8 mouse cellular contexts compared by ENCODE assay signal in genomic region chr1:72873078-72873477, GRCm38 (mm10). TPM values are rescaled to one million over a fixed set of nuclear protein-coding genes. Genes with fewer than 3 reads are reported as not detected.
DNase-seq lines count a peak whose midpoint lies in the region; ATAC-seq and TF ChIP-seq lines count a peak whose summit lies in the region.

No protein-coding gene starts in this region.

- no peak for TF ChIP-seq CTCF in layer of hippocampus, adult 2 months (conservative IDR thresholded peaks at IDR 0.05)
- TF ChIP-seq CTCF in intestine, postnatal 0 days (IDR thresholded peaks at IDR 0.05; ENCODE audit: low read depth) = no peak
- no peak for TF ChIP-seq CTCF in small intestine, adult 2 months (IDR thresholded peaks at IDR 0.05; ENCODE audit: extremely low read depth, insufficient read length, insufficient replicate concordance, low read depth, low read length)

- H3K9ac ChIP-seq in embryonic facial prominence, embryonic 15.5 days = peak overlapping the region; percentile 72
- no peak overlapping the region for H3K9ac ChIP-seq in intestine, postnatal 0 days (ENCODE audit: low read depth, low read length)

- ATAC-seq in embryonic facial prominence, embryonic 15.5 days (ENCODE audit: insufficient number of reproducible peaks, low FRiP score, low TSS enrichment, low read depth) = no peak
- no peak for ATAC-seq in intestine, postnatal 0 days

- H3K9me3 ChIP-seq in embryonic facial prominence, embryonic 15.5 days (replicated peaks) = no peaks in the 10 kb centered on the region
- H3K9me3 ChIP-seq in intestine, postnatal 0 days (ENCODE audit: control insufficient read depth) = no peaks in the 10 kb centered on the region

- intact Hi-C loops in gastrocnemius, postnatal 14 days (cut with DNase I; ENCODE audit: low total_unique reads) = no loop called here

- H3K4me3 ChIP-seq in layer of hippocampus, adult 2 months = peak overlapping the region; percentile 68
- H3K4me3 ChIP-seq in embryonic facial prominence, embryonic 15.5 days (replicated peaks) = peak overlapping the region; percentile 69
- peak overlapping the region; percentile 49 for H3K4me3 ChIP-seq in intestine, postnatal 0 days (ENCODE audit: low read depth, low read length)
- peak overlapping the region; percentile 51; the same call in 1 of the 2 replicates for H3K4me3 ChIP-seq in small intestine, adult 2 months (ENCODE audit: low read depth, low read length)

- peak overlapping the region; percentile 95 for H3K27ac ChIP-seq in layer of hippocampus, adult 2 months
- H3K27ac ChIP-seq in embryonic facial prominence, embryonic 15.5 days (replicated peaks) = peak overlapping the region; percentile 93
- H3K27ac ChIP-seq in intestine, postnatal 0 days (ENCODE audit: low read depth, low read length) = no peak overlapping the region
- H3K27ac ChIP-seq in small intestine, adult 2 months (ENCODE audit: insufficient read depth, low read depth, low read length) = no peak overlapping the region

- no peaks in the 10 kb centered on the region for H3K36me3 ChIP-seq in embryonic facial prominence, embryonic 15.5 days
- H3K36me3 ChIP-seq in intestine, postnatal 0 days (ENCODE audit: control insufficient read depth, insufficient read depth) = no peaks in the 10 kb centered on the region
- no peaks in the 10 kb centered on the region for H3K36me3 ChIP-seq in small intestine, adult 2 months (ENCODE audit: control insufficient read depth, insufficient read depth, low read length)

- WGBS in embryonic facial prominence, embryonic 15.5 days = under 1% methylated on average over 16 of the region's 16 CpGs
- WGBS in intestine, postnatal 0 days = 1% methylated on average over 16 of the region's 16 CpGs
- 2% methylated on average over 16 of the region's 16 CpGs for WGBS in small intestine, adult 2 months

- peaks cover 73% of the 10 kb centered on the region for H3K4me1 ChIP-seq in embryonic facial prominence, embryonic 15.5 days
- peaks cover 5% of the 10 kb centered on the region for H3K4me1 ChIP-seq in intestine, postnatal 0 days (replicated peaks; ENCODE audit: control insufficient read depth, insufficient read depth, low read length)
- peaks cover 14% of the 10 kb centered on the region for H3K4me1 ChIP-seq in small intestine, adult 2 months (ENCODE audit: control insufficient read depth, insufficient read depth, insufficient read length, low read length)

- TF ChIP-seq POLR2A in small intestine, adult 2 months (IDR thresholded peaks at IDR 0.05; ENCODE audit: low read depth, low read length) = no peak

- H3K27me3 ChIP-seq in embryonic facial prominence, embryonic 15.5 days = peaks cover 3% of the 10 kb centered on the region; the same call in 1 of the 2 replicates
- H3K27me3 ChIP-seq in intestine, postnatal 0 days (replicated peaks; ENCODE audit: control insufficient read depth, insufficient read depth, low read length) = peaks cover 37% of the 10 kb centered on the region; the same call in 1 of the 2 replicates
- peaks cover 26% of the 10 kb centered on the region for H3K27me3 ChIP-seq in small intestine, adult 2 months (ENCODE audit: control insufficient read depth, insufficient read depth, low read length)

- H3K4me2 ChIP-seq in embryonic facial prominence, embryonic 15.5 days (replicated peaks) = peak overlapping the region; percentile 82
- peak overlapping the region; percentile 83 for H3K4me2 ChIP-seq in intestine, postnatal 0 days (replicated peaks; ENCODE audit: low read depth)

- no peak for DNase-seq in layer of hippocampus, adult 2 months (ENCODE audit: low spot score in 2 of 2)
- no peak for DNase-seq in layer of hippocampus, adult 8-10 months (ENCODE audit: low spot score in 2 of 2)
- DNase-seq in ovary, postnatal 14 days (ENCODE audit: low spot score) = no peak
- DNase-seq in layer of hippocampus, adult 11-12 months (ENCODE audit: low spot score) = no peak
- DNase-seq in gastrocnemius, postnatal 14 days = no peak

RNA-seq across cellular contexts. Expression of gene Igfbp5, which starts 1.6 kb away (rescaled TPM):
- 10 to 100 TPM; 72.5 to 79.3 TPM for total RNA-seq in layer of hippocampus, adult 2 months (2021)
- 100 to 1,000 TPM in 2 of 4 experiments, 10 to 100 TPM in 2; 81.6 to 154 (median 113) TPM for total RNA-seq in layer of hippocampus, adult 8-10 months (2022)
- polyA plus RNA-seq in embryonic facial prominence, embryonic 15.5 days (2015; fragmentation: Nextera tagmentation; extraction: Ambion mirVana) = 127 and 131 TPM in 2 replicates
- polyA plus RNA-seq in intestine, postnatal 0 days (2015; fragmentation: Nextera tagmentation; extraction: Ambion mirVana) = 14.3 and 14.6 TPM in 2 replicates
- polyA plus RNA-seq in small intestine, adult 2 months (2012; rRNA removed) = 5.5 and 8.6 TPM in 2 replicates
- total RNA-seq in gastrocnemius, postnatal 14 days (2021) = 100 to 1,000 TPM; 254 to 324 TPM

RNA-seq across cellular contexts. Expression of gene Igfbp2, which starts 48.8 kb away (rescaled TPM):
- total RNA-seq in layer of hippocampus, adult 2 months (2021) = 10 to 100 TPM; 43.6 to 44.2 TPM
- 10 to 100 TPM; 36.7 to 56.7 (median 47.3) TPM for total RNA-seq in layer of hippocampus, adult 8-10 months (2022)
- 728 and 790 TPM in 2 replicates for polyA plus RNA-seq in embryonic facial prominence, embryonic 15.5 days (2015; fragmentation: Nextera tagmentation; extraction: Ambion mirVana)
- polyA plus RNA-seq in intestine, postnatal 0 days (2015; fragmentation: Nextera tagmentation; extraction: Ambion mirVana) = 75.6 and 94.0 TPM in 2 replicates
- 7.7 and 17.9 TPM in 2 replicates for polyA plus RNA-seq in small intestine, adult 2 months (2012; rRNA removed)
- 1 to 10 TPM; 2.5 to 3.1 TPM for total RNA-seq in gastrocnemius, postnatal 14 days (2021)

Comparison
In these comparisons a context has a peak if more than half of its experiments do, and no peak if none do; other contexts are left out.
1. H3K27ac ChIP-seq: peak in layer of hippocampus, adult 2 months (single experiment) and embryonic facial prominence, embryonic 15.5 days (single experiment); none in intestine, postnatal 0 days (single experiment) and small intestine, adult 2 months (single experiment).
2. RNA of gene Igfbp2, which starts 48.8 kb away (total RNA-seq): 36.7 to 56.7 TPM in layer of hippocampus, adult 8-10 months and 43.6 to 44.2 TPM in layer of hippocampus, adult 2 months; 2.5 to 3.1 TPM in gastrocnemius, postnatal 14 days; every median in the first group is over 4 times any median in the second.
3. Peak in every context shown above with its lines, with median percentiles within 50 percentile points of each other: H3K4me3 ChIP-seq.